Mouse (Mus musculus) left cerebral cortex, adult 11 months (tissue): Measurements from ENCODE around the gene Gm44596.

Experiments used
- DNase-seq: peaks from one replicate; pipeline ENCODE4 v3.0.0; 2022; ENCODE audit warnings: low spot score

Gm44596 gene

DNA sequence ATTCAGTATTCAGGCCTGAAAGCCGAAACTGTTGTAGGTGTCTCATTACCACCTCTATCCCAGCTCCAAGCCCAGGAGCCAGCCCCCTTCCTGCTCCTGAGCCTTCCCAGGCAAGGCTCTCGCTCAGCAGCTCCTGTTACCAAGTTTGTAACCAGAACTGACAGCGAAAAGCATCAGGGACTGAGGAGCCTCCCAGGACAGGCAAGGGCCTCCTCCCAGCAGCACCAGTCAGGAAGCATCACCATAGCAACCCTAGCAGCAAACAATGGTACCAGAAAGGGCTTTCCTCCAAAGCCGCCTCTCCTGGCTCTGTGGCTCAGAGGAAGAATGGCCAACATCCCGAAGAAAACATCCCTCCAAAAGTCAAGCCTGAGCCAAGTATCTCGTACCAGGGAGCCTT is at the start of gene Gm44596, which contains the start of gene Tex52:
Gene Gm44596 (plus strand): TSS at position 312 of the 400 bp plus-strand sequence.
Gene Tex52 (plus strand): TSS at position 265 of the 400 bp plus-strand sequence.
- DNase-seq = no peak

DNA sequence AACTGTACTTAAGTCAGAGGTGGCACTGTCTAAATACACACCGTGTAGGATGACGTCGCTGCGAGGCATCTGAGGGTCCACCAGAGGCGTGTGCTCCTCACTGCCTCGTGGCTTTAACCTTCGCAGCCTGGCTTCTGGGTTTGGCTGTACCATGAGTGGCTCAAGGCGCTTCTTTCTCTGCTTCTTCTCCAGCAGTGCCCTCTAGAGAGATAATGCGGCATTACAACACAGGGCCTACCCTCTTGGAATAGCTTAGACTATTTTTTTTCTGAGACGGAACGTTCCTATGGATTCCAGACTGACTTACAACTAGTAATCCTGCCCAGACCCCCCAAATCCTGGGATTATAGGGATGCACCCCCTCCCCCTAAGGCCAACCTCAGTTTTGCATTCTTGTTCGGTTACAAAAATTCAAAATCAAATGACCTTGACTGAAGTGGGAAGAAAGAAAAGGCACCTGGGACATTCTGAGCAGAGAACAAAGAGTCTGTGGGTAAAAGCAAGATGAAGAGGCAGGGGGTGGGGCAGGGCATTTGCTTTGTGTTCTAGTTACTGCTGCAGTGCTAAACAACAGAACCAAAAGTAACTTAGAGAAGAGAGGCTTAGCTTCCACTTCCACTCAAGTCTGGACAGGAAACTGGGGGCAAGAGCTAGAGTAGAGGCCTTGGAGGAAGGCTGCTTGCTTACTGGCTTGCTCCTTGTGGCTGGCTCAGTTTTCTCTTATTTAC is 40.7 kb upstream of the Gm44596 start:
- peak; percentile 51 for DNase-seq

DNA sequence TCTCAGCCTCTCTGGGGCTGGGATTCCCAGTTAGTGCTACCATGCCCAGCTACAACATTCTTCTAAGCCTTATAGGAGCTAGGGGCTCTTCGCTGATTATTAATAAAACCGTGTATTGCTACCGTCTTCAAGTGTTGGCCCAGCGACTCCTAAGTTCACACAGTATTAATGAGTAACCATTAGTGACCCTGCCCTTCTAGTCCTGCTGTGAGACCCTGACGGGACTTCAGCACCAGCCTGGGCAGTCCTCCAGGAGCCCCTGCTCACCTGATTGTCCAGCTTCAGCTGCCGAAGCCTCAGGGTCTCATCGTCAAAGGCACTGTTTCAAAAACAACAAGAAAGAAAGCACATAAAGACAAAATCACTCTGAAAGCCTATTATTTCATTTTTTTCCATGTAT is 37.8 kb upstream of the Gm44596 start:
- DNase-seq = no peak

DNA sequence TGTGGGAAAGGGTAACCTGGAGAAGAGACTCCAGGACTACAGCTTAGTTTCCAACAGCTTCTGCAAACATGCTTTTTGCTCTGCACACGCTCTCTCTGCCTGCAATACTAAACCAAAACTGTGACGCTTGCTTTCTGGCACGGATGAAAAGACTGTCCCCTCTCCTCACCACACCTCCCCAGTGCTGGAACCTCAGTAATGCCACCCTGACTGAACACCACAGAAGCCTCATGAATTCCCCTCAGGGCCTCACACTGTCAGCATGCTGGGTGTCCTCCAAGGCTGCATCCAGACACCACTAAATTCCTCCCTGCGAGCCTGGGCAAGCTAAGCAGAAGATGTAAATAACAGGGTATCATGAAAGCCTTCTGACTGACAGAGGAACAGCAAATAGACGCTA is 36.4 kb upstream of the Gm44596 start:
- no peak for DNase-seq

DNA sequence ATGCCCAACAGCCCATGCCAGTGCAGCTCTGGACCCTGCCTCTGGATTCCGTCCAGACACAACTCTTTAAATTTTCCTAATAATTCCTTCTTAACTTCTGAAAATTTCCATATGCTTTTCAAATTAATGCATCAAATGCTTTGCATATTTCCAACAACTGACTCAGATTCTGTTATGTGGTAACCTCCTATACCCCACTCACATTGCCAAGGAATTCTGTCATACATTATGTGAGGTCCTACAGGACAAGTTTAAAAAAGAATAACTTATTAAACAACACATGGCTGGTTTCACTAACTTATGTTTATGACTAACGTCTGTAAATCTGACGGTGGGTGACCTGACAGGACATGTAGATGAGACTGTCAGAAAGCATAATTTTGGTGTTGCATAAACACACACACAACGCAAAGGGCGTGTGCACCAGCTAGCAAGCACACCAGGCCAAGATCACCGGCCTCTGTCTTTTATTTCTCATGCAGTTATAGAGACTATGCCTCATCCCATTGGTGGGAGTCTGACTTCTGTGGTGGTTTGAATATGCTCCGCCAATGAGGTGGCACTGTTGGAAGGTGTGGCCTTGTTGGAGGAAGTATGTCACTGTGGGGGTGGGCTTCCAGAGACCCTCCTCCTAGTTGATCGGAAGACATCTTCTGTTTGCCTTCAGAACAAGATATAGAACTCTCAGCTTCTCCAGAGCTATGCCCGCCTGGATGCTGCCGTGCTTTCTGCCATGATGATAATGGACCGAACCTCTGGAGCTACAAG is 33.2 kb upstream of the Gm44596 start:
- DNase-seq = no peak

DNA sequence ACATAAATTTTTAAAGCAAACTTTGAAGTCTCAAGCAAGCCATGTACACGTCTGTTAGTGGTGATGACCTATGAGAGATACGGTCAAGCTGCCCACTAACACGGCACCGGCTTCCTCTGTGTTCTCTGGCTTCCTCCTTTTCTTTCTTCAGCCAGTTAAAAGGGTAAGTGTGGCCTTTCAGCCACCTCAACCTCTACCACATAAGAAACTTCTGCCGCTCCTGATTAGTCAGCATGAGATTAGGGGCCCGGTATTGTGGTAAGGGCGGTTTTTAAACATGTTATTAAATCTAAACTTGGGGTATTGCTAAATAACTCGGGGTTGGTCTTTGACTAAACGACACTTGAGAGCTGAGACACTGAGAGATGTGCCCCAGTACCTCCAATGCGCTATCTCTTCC is 29.7 kb upstream of the Gm44596 start:
- no peak for DNase-seq

DNA sequence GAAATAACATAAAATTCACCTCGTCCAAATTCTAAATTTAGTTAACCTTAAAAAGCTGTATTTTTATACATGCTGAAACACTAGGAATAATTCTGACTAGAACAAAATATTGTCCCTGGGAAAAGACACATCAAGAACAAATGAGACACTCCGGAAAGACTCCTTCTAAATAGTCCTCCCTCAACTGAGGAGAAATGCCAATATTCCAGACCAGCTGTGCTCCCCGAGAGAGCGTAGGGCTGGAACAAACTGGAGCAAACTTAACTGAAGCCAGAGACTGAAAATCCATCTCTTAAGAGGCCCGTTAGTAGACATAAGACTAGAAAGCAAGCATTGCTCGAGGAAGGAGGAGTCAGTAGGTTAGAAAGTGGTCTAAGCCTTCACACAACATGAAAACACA is 28.5 kb upstream of the Gm44596 start:
- DNase-seq = no peak

DNA sequence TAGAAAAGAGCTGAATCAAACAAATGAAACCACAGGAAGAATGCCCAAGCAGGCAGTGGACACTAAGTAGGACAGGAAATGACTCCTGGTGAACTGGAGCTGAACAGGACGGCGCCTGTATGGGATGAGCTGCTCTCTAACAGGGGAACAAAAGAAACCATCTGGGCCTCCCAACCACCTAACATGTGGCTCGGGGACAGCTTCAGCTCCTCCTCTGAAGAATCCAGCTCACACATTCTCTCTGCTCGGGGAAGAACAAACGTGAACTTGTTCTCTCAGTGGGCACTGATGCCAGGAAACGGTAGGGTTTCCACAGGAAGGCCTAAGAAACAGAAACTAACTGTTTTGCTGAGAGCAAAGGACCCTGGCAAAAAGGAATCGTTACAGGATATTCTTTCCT is 25.6 kb upstream of the Gm44596 start:
- no peak for DNase-seq

DNA sequence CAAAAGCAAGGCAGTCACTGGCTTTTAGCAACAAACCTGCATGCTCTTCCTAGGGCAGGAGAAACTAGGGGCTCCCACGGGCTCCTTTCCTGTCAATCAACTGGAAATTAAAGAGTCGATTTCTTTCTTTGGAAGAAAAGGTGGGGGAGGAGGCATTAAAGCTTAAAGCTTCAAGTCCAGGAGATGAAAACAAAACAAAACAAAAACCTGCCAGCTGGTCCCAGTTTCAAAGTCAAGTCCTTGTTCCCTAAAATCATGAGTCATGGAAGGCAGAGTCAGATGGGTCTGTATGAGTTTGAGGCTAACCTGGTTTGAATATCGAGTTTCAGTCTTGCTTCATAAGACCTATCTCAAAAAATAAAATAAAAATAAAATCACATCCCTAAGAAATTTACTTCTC is 21.2 kb upstream of the Gm44596 start:
- no peak for DNase-seq

DNA sequence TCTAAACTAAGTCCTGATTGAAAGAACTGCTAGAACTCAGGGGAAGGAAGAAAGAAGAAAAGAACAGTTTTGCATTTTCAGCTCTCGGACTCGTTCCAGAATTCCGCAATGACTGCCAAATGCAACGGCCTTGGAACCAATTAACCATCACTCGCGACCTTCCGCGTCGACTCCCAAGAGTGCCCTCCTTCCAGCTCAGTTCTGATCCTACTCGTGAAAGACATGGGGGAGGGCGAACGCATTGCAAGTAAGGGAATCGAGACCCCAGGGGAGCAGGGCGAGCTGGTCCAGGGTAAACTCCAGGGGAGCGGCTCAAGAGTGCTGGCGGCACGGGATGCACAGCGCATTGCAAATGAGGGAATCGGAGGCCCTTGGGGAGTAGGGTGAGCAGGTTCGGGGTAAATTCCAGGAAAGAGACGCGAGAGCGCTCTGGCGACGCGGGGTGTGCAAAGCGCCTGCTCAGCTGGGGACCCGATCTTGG is 20.1 kb upstream of the Gm44596 start:
- no peak for DNase-seq

DNA sequence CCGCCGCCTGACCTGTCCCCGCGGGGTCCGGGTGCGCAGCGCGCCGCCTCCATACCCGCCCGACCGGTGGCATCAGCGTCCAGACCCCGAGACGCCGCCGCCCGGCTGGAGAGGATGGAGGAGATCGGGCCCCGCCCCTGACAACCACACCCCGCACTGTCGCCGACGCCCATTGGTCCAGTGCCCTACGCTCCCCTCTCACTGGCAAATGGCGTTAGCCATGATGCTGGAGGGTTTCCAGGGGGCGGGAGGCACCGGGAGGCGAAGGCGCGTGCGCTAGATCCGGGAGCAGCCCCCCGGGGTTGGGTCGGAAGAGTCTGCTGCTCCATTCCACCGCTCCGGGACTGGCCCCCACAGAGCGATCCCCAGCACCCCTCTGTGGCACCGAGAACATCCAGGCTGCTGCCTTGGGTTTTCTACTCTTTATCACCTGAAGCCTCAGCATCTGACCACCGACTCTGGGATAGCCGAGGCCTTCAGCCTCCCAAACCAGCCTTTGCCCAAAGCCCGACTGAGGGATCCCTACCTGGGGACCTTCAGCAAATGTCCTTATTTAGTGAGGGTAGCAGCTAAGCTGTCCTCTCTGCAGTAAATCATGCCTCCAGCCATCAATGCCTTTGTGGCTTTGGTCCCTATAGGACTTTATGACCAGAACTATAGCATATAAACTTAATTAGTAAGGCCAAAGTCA is 19.4 kb upstream of the Gm44596 start, which contains the start of gene Tulp3:
Gene Tulp3 (minus strand): TSS at position 126 of the 691 bp plus-strand sequence.
- DNase-seq = peak; percentile 97

DNA sequence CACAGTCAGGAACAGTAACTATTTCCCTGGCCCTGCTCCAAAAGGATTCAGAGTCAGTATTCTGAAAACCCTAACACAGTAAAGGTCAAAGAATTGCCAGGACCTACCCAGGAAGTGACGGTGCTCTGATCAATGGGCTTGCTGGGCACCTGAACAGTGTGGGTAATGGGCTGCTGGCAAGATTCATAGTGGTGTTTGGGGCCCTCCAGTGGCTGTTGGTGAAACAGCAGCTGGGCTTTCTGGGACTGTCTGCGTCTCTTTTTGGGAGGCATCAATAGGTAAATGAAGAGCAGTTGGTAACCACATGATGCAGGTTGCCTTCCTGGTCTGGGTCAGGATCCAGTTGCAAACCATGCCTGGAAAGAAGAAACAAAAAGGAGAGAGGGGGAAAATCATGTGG is 16.3 kb upstream of the Gm44596 start:
- peak; percentile 51 for DNase-seq

DNA sequence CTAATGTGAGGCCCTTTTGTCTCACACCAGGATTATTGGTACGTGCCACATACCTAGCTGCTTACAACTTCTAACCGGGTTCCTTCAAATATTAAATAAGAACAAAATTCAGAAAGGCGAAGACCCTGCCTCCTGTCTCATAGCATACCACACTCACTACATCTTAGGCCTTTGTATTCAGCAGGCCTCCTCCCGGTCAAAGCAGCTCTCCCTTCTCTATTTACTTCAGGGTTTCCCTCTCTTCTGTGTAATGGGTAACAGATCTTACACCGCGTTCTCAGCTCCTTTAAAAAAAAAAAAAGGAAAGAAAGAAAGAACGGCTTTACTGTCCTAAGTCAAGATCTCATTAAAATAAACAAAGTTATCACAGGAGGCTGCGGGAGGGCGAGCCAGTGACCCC is 13.4 kb upstream of the Gm44596 start:
- no peak for DNase-seq

DNA sequence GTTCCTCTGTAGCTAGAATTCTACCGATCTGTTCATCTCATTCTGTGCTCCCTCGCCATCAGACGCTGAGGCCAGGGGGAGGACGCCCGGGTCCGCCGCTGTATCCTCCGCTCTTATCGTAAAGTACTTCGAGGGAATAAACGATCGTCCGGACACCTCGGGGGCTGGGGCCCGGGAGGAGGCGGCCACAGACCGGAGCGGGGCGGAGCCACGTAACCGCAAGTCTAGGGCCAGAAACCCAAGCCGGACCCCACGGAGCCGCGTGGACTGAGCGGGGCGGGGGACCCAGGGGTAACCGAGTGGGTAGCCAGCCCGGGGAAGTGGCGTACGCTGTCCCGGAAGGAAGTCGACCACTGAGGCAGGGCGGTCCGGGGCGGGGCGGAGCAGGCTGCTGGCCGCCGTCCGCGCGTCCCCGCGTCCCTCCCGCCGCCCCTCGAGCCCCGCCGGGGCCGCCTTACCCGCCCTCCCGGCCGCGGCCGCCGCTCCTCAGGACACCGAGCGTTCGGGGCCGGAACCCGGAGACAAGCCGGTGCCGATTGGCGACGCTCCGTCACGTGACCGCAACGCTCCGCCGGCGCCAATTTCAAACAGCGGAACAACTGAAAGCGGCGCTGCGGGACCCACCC is 12.8 kb upstream of the Gm44596 start, which contains the start of the genes Rhno1 and Foxm1:
Gene Rhno1 (minus strand): TSS at position 531 of the 626 bp plus-strand sequence.
Gene Foxm1 (plus strand): TSS at position 587 of the 626 bp plus-strand sequence.
- DNase-seq = peak; percentile 55

DNA sequence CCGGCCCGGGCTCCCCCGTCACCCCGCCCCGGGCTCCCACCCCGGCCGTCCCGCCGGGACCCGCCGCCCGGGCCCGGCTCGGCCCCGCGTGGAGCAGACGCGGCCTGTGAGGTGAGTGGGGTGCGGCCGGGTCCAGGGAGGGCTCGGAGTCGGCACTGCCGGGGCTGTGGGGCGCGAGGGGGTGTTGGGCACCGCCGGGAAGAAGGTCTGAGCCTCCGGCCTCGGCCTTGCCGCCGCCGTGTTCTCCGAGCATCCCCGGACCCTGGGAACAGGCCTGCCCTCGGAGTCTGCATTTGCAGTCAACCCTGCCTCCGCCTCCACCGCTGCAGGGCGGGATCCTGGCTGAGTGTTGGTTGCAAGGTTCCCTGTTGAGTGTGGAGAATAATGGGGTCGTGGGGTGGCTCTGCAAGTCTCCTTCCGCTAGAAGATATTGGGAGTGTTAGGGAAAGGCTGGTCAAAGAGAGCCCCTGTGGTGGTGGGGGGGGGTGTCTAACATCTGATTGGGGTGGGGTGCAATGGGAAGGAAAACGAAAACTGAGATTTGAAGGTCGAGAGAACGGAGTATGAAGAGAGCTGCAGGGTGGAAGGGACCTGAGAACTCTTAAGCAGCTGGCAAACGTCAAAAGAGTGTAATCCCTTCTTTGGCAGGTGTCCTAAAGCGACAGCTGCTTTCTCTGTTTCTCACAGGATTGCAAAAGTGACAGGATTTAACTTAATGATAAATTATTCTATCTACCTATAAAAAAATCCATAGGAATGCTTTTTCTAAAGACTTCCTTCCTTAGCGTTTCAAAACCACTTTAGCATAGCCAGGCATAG is 12.1 kb upstream of the Gm44596 start:
- DNase-seq = no peak

DNA sequence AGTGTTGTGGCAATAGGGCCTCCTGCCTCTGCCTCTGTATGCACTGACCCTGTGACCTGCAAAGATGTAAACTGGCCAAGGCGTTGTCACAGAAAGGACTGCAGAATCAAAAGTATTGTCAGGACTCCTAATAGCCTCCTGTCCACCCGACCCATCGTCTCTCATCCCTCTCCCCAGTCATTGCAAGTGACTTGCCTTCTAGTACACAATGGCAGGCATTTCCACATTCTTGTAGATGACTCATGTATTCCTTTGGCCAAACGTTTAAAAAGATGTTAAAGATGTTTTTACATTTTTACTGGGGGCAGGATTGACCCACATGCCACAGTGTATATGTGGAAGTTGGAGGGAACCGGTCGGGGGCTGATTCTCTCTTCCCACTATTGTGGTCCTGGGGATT is 10.6 kb upstream of the Gm44596 start:
- no peak for DNase-seq

DNA sequence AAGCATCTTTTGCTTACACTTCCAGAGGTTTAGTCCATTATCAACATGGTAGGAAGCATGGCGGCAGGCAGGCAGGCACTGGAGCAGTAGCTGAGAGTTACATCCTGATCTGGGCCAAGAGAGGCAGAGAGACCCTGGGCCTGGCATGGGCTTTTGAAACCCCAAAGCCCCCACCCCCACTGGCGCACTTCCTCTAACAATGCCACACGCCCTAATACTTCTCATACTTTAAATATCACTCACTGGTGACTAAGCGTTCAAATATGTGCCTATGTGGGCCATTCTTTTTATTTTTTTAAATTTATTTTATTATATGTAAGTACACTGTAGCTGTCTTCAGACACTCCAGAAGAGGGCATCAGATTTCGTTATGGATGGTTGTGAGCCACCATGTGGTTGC is 8.8 kb upstream of the Gm44596 start:
- DNase-seq = no peak

DNA sequence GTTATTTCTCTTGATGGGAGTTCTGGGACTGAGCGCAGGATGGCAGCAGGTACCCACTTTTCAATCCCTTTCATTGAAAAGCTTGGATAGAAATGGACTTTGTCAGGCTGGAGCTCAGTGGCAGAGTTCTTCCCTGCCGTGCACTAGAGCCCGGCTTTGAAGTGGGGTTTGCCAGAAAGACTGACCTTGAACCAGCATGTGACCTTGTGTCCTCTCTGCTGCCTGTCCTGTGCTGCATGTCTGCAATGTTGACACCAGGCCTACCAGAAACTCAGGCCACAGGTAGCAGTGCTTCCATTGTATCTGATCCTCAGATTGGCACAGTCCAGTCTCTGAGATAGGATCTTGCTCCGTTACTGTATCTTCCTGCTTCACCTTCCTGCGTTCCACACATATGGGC is 5.3 kb upstream of the Gm44596 start:
- no peak for DNase-seq

DNA sequence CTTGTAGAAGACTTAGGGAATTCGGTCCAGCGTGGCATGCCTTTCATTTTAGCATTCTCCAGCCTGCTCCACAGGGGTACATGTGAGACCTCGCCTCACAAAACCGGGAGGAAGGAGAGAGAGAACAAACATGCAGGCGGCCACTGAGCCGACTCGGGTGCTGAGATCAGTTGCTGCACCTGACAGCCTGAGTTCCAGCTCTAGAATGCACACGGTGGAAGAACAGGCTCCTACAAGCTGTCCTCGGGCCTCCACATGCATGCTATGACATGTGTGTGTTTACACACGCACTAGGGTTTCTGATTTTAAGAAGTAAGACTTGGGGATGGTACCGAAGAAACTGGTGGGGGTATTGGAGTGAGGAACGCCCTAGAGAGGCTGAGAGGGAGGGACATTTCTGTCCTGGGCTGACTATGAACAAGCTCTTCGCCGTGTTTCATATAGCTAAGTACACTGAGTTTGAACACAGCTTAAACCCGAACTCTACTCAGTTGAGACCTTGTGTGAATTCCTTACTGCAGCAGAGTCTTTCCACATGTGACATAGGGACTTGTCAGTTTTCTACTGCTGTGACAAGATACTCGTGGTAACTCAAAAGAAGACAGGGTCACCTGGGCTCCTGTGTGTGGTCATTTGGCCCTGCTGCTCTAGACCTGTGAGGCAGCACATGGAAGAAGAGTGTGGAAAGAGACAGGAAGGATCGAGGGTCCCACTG is 1.2 kb downstream of the Gm44596 start:
- DNase-seq = no peak

DNA sequence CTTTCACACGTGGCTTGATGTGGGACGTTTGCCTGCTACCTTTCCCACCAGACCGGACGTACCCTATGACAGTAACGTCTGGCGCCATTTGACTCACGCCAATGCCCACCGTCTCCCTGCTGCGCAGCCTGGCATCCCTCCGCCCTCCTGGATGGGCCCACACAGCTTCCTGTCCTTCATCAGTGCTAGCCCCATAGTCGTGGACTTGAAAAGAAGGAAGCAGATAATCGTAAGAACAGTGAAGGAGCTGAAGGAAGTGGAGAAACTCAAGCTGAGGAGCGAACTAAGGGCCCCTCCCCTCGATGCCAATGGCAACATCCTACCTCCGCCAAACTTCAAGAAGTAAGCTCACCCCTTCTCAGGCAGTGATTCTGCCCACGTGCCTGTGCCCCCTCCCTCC is 4.3 kb downstream of the Gm44596 start:
- DNase-seq = no peak
